Mouse (Mus musculus): ENCODE data around the gene Olfr642. TPM values are rescaled to one million over a fixed set of nuclear protein-coding genes. Genes with fewer than 3 reads are reported as not detected.

Olfr642 gene
- polyA plus RNA-seq, 1 experiment from 2014 or later: not detected

- ATAC-seq (ENCODE audit: low FRiP score): no peak
- Histone ChIP-seq H3K36me3 (no peaks in the 10 kb centered on the region), H3K9ac (no peak within 1 kb of the TSS), H3K4me1 (replicated peaks) (no peaks in the 10 kb centered on the region), H3K4me3 (no peak within 1 kb of the TSS), H3K4me2 (no peak within 1 kb of the TSS), H3K27me3 (no peaks in the 10 kb centered on the region), H3K27ac (no peak within 1 kb of the TSS), H3K9me3 (no peaks in the 10 kb centered on the region)
Measured at GRCm38 (mm10) chr7:103998446-103998845, 54.0 kb downstream of the Olfr642 start, which contains the start of gene Olfr638. TSS of gene Olfr638 (plus strand) at chr7:103998746.

Other genes with a start within 250 kb of the Olfr642 start
- 996 and 1,160 TPM in 2 replicates for gene Hbb-bt, start 238.7 kb downstream of the Olfr642 start, polyA plus RNA-seq (2015; fragmentation: Nextera tagmentation; extraction: Ambion mirVana)
- gene Hbb-bs, start 224.6 kb downstream of the Olfr642 start, polyA plus RNA-seq (2015; fragmentation: Nextera tagmentation; extraction: Ambion mirVana): 2,000 and 2,305 TPM in 2 replicates
- gene Hbb-bh2, start 212.1 kb downstream of the Olfr642 start, polyA plus RNA-seq (2015; fragmentation: Nextera tagmentation; extraction: Ambion mirVana): not detected in 2 replicates
- gene Hbb-bh1, start 209.5 kb downstream of the Olfr642 start, polyA plus RNA-seq (2015; fragmentation: Nextera tagmentation; extraction: Ambion mirVana): 43.8 and 70.4 TPM in 2 replicates
- gene Hbb-y, start 199.4 kb downstream of the Olfr642 start, polyA plus RNA-seq (2015; fragmentation: Nextera tagmentation; extraction: Ambion mirVana): 4,283 and 4,441 TPM in 2 replicates
- not detected in 2 replicates for gene Olfr66, start 166.4 kb downstream of the Olfr642 start, polyA plus RNA-seq (2015; fragmentation: Nextera tagmentation; extraction: Ambion mirVana)
- gene Olfr64, start 158.2 kb downstream of the Olfr642 start, polyA plus RNA-seq (2015; fragmentation: Nextera tagmentation; extraction: Ambion mirVana): not detected in 2 replicates
- not detected in 2 replicates for gene Olfr65, start 149.2 kb downstream of the Olfr642 start, polyA plus RNA-seq (2015; fragmentation: Nextera tagmentation; extraction: Ambion mirVana)
- not detected in 2 replicates for gene Olfr631, start 123.8 kb downstream of the Olfr642 start, polyA plus RNA-seq (2015; fragmentation: Nextera tagmentation; extraction: Ambion mirVana)
- not detected in 2 replicates for gene Olfr632, start 118.3 kb downstream of the Olfr642 start, polyA plus RNA-seq (2015; fragmentation: Nextera tagmentation; extraction: Ambion mirVana)
- gene Olfr633, start 108.2 kb downstream of the Olfr642 start, polyA plus RNA-seq (2015; fragmentation: Nextera tagmentation; extraction: Ambion mirVana): not detected in 2 replicates
- gene Olfr635, start 81.5 kb downstream of the Olfr642 start, polyA plus RNA-seq (2015; fragmentation: Nextera tagmentation; extraction: Ambion mirVana): not detected in 2 replicates
- gene Olfr638, start 53.9 kb downstream of the Olfr642 start, polyA plus RNA-seq (2015; fragmentation: Nextera tagmentation; extraction: Ambion mirVana): not detected in 2 replicates
- 0.05 TPM in 1 of 2 replicates, not detected in the other for gene Olfr639, start 35.4 kb downstream of the Olfr642 start, polyA plus RNA-seq (2015; fragmentation: Nextera tagmentation; extraction: Ambion mirVana)
- gene Olfr640, start 27.1 kb downstream of the Olfr642 start, polyA plus RNA-seq (2015; fragmentation: Nextera tagmentation; extraction: Ambion mirVana): not detected in 2 replicates
- not detected in 2 replicates for gene Olfr641, start 17.2 kb downstream of the Olfr642 start, polyA plus RNA-seq (2015; fragmentation: Nextera tagmentation; extraction: Ambion mirVana)
- not detected in 2 replicates for gene 4930516K23Rik, start 8.8 kb upstream of the Olfr642 start, polyA plus RNA-seq (2015; fragmentation: Nextera tagmentation; extraction: Ambion mirVana)
- not detected in 2 replicates for gene Olfr644, start 19.2 kb upstream of the Olfr642 start, polyA plus RNA-seq (2015; fragmentation: Nextera tagmentation; extraction: Ambion mirVana)
- gene Olfr645, start 32.8 kb upstream of the Olfr642 start, polyA plus RNA-seq (2015; fragmentation: Nextera tagmentation; extraction: Ambion mirVana): not detected in 2 replicates
- gene Olfr646, start 52.2 kb upstream of the Olfr642 start, polyA plus RNA-seq (2015; fragmentation: Nextera tagmentation; extraction: Ambion mirVana): not detected in 2 replicates
- gene Ubqln5, start 77.2 kb upstream of the Olfr642 start, polyA plus RNA-seq (2015; fragmentation: Nextera tagmentation; extraction: Ambion mirVana): not detected in 2 replicates
- gene Olfr643, start 84.7 kb upstream of the Olfr642 start, polyA plus RNA-seq (2015; fragmentation: Nextera tagmentation; extraction: Ambion mirVana): not detected in 2 replicates
- gene Ubqln3, start 90.6 kb upstream of the Olfr642 start, polyA plus RNA-seq (2015; fragmentation: Nextera tagmentation; extraction: Ambion mirVana): not detected in 2 replicates
- not detected in 2 replicates for gene Ubqlnl, start 97.9 kb upstream of the Olfr642 start, polyA plus RNA-seq (2015; fragmentation: Nextera tagmentation; extraction: Ambion mirVana)
- not detected in 2 replicates for gene Olfm5, start 112.2 kb upstream of the Olfr642 start, polyA plus RNA-seq (2015; fragmentation: Nextera tagmentation; extraction: Ambion mirVana)
- gene Olfr648, start 130.7 kb upstream of the Olfr642 start, polyA plus RNA-seq (2015; fragmentation: Nextera tagmentation; extraction: Ambion mirVana): 0.26 and 0.34 TPM in 2 replicates
- gene Olfr649, start 143.3 kb upstream of the Olfr642 start, polyA plus RNA-seq (2015; fragmentation: Nextera tagmentation; extraction: Ambion mirVana): not detected in 2 replicates
- 0.43 and 0.50 TPM in 2 replicates for gene Trim6, start 166.1 kb upstream of the Olfr642 start, polyA plus RNA-seq (2015; fragmentation: Nextera tagmentation; extraction: Ambion mirVana)
- 0.90 and 1.00 TPM in 2 replicates for gene Trim34a, start 191.8 kb upstream of the Olfr642 start, polyA plus RNA-seq (2015; fragmentation: Nextera tagmentation; extraction: Ambion mirVana)
- gene Trim5, start 235.4 kb upstream of the Olfr642 start, polyA plus RNA-seq (2015; fragmentation: Nextera tagmentation; extraction: Ambion mirVana): 0.13 and 0.14 TPM in 2 replicates